Mouse (Mus musculus) kidney, embryonic 14.5 days (tissue): Measurements from ENCODE around the gene Gm19410. TPM values are rescaled to one million over a fixed set of nuclear protein-coding genes. Genes with fewer than 3 reads are reported as not detected.

Source experiments
- ATAC-seq: fragments of 200-750 bp; cut with Nextera tagmentation; 2 replicates; pipeline ENCODE4 v1.8.0; 2017; ENCODE audit warnings: moderate number of reproducible peaks, mild to moderate bottlenecking, moderate TSS enrichment, moderate library complexity; ENCODE audit not compliant: low FRiP score, low TSS enrichment
- H3K27ac ChIP-seq: fragments of 300-500 bp; sonication (generic); 2 replicates; pipeline ENCODE4 v1.5.1; 2014; ENCODE audit warnings: low read depth, mild to moderate bottlenecking, low read length, moderate library complexity, mixed read lengths
- H3K27me3 ChIP-seq: fragments of 300-500 bp; sonication (generic); 2 replicates; pipeline ENCODE4 v1.6.1; 2014; ENCODE audit warnings: mild to moderate bottlenecking, low read length; ENCODE audit not compliant: control insufficient read depth, insufficient read depth
- H3K36me3 ChIP-seq: fragments of 300-500 bp; sonication (generic); 2 replicates; pipeline ENCODE4 v1.6.1; 2014; ENCODE audit warnings: low read length, mixed read lengths; ENCODE audit not compliant: control insufficient read depth, insufficient read depth
- H3K4me1 ChIP-seq: fragments of 300-500 bp; sonication (generic); 2 replicates; pipeline ENCODE4 v1.6.1; 2014; ENCODE audit warnings: low read length, mixed read lengths; ENCODE audit not compliant: control insufficient read depth, insufficient read depth
- H3K4me2 ChIP-seq: fragments of 300-500 bp; sonication (generic); replicated peaks from 2 replicates; pipeline ENCODE4 v1.6.1; 2014; ENCODE audit warnings: low read depth, mild to moderate bottlenecking, low read length
- H3K4me3 ChIP-seq: fragments of 300-500 bp; sonication (generic); 2 replicates; pipeline ENCODE4 v1.5.1; 2014; ENCODE audit warnings: mild to moderate bottlenecking, low read length
- H3K9ac ChIP-seq: fragments of 300-500 bp; sonication (generic); 2 replicates; pipeline ENCODE4 v1.6.1; 2014; ENCODE audit warnings: low read depth, mild to moderate bottlenecking, low read length, moderate library complexity
- H3K9me3 ChIP-seq: fragments of 300-500 bp; sonication (generic); 2 replicates; pipeline ENCODE4 v1.6.1; 2016; ENCODE audit warnings: low read length; ENCODE audit not compliant: control insufficient read depth
- WGBS: fragments of 180-500 bp; shearing (Covaris S2); extraction: QIAGEN DNeasy Blood & Tissue Kit; methylation state at CpG from one replicate; pipeline ENCODE4 v1.1.7; 2014; 5-methylcytosine and 5-hydroxymethylcytosine counted together
- microRNA-seq: library from miRNA; unstranded; fragments of <30 nt; microRNA quantifications from one replicate; pipeline ENCODE4, GENCODE M21; 2016
- polyA plus RNA-seq: library from polyadenylated mRNA; unstranded; fragments of >200 nt; fragmentation: Nextera tagmentation; extraction: Ambion mirVana; gene quantifications from 2 replicates; pipeline ENCODE4 v1.2.1, GENCODE M21; 2014

The Gm19410 gene
- polyA plus RNA-seq, result 0.04 and 0.13 TPM in 2 replicates

- H3K27ac ChIP-seq, result no peak within 1 kb of the TSS
- no peaks in the 10 kb centered on the region for H3K9me3 ChIP-seq
- peak within 1 kb of the TSS; percentile 51 for H3K4me3 ChIP-seq
- H3K27me3 ChIP-seq, result peaks cover 15% of the 10 kb centered on the region
- 0 out of 2 replicates have a peak within 1 kb of the TSS, but pooled peaks have one; percentile 37 for H3K9ac ChIP-seq
- no peaks in the 10 kb centered on the region for H3K36me3 ChIP-seq
- H3K4me1 ChIP-seq, result 0 out of 2 replicates have a peak, but pooled peaks cover 4% of the 10 kb centered on the region
- peak within 1 kb of the TSS; percentile 93 for H3K4me2 ChIP-seq
- peak; percentile 71; the same call in 1 of the 2 replicates for ATAC-seq
- WGBS, result under 1% methylated on average over 35 of the region's 35 CpGs
Observed at GRCm38 (mm10) chr8:35765499-35766193, at the start of gene Gm19410. TSS of gene Gm19410 (plus strand) at chr8:35765790.

GRCm38 (mm10) chr8:35730776-35731175 is 34.8 kb upstream of the Gm19410 start:
- H3K4me2 ChIP-seq, result no peak overlapping the region
- WGBS, result 40% methylated on average over 3 of the region's 3 CpGs
- H3K4me3 ChIP-seq, result no peak overlapping the region
- H3K27ac ChIP-seq, result no peak overlapping the region
- no peaks in the 10 kb centered on the region for H3K27me3 ChIP-seq
- H3K4me1 ChIP-seq, result no peaks in the 10 kb centered on the region
- no peaks in the 10 kb centered on the region for H3K9me3 ChIP-seq
- no peak for ATAC-seq
- H3K9ac ChIP-seq, result no peak overlapping the region
- no peaks in the 10 kb centered on the region for H3K36me3 ChIP-seq

DNA sequence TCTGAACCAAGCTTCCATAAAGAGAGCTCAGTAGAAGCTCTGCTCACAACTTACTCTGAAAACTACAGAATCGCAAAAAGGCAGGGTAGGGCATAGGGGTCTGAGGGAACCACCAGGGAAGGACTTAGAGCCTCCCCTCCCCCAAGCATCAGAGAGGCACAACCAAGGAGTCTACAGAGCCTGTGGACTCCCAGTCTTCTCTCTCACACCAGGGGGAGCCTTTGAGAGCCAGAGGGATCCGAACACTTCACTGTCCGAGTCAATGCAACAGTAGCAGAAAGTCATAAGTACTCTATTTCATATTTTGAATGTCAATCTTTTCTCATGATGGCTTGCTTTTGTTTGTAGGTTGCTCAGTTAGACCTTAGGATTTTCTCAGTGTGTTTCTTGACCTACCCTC is 30.2 kb upstream of the Gm19410 start:
- H3K36me3 ChIP-seq, result no peaks in the 10 kb centered on the region
- 83% methylated on average over 3 of the region's 3 CpGs for WGBS
- no peak overlapping the region for H3K4me3 ChIP-seq
- H3K4me2 ChIP-seq, result no peak overlapping the region
- no peak overlapping the region for H3K27ac ChIP-seq
- no peaks in the 10 kb centered on the region for H3K4me1 ChIP-seq
- no peak overlapping the region for H3K9ac ChIP-seq
- H3K9me3 ChIP-seq, result no peaks in the 10 kb centered on the region
- ATAC-seq, result no peak
- no peaks in the 10 kb centered on the region for H3K27me3 ChIP-seq

DNA sequence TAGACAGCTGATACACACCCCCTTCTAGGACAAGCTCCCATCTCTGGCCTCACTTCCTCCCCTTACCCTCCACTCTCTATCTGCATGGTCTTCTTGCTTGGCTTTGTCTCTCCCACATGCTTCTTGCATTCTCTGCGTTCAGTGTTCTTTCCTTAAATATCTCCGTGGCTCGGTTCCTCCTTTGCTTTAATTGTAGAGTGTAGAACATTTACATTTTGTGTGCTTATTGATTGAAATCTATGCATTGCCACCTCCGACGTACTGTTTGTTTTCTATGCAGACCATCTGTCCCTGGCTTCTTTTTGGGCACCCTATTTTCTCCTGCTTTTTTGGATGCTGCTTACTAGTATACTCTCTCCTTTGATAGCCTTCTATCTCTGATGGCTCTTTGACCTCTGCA is 9.4 kb upstream of the Gm19410 start:
- H3K4me3 ChIP-seq, result no peak overlapping the region
- H3K4me2 ChIP-seq, result no peak overlapping the region
- no peaks in the 10 kb centered on the region for H3K36me3 ChIP-seq
- H3K4me1 ChIP-seq, result no peaks in the 10 kb centered on the region
- H3K9me3 ChIP-seq, result no peaks in the 10 kb centered on the region
- no peak for ATAC-seq
- no peak overlapping the region for H3K27ac ChIP-seq
- H3K27me3 ChIP-seq, result no peaks in the 10 kb centered on the region
- no peak overlapping the region for H3K9ac ChIP-seq
- WGBS, result 92% methylated on average over 5 of the region's 5 CpGs

DNA sequence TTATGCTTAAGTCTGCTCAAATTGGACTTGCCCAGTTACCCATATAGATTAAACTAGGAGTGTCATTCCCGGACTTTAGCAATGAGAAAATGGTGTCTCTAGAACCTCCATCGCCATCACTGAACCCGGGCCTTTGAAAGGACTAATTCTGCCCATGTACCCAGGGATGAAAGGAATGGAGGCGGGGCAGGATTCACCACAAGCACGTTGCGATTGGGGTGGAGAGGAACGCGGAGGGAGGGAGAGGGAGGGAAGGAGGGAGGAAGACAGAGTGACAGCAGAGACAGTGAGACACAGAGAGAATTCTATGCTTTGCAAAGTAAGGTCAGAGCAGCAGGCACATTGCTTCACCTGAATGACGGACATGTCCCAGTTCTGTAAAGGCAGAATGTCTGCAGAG is 570 bp upstream of the Gm19410 start:
- ATAC-seq, result no peak
- WGBS, result 4% methylated on average over 9 of the region's 9 CpGs
- H3K27me3 ChIP-seq, result peaks cover 15% of the 10 kb centered on the region

GRCm38 (mm10) chr8:35773508-35773907 is 7.9 kb downstream of the Gm19410 start:
- H3K36me3 ChIP-seq, result no peaks in the 10 kb centered on the region
- WGBS, result 14% methylated on average over 7 of the region's 7 CpGs
- H3K9me3 ChIP-seq, result no peaks in the 10 kb centered on the region
- H3K27me3 ChIP-seq, result no peaks in the 10 kb centered on the region
- no peak overlapping the region for H3K9ac ChIP-seq
- H3K27ac ChIP-seq, result no peak overlapping the region
- H3K4me2 ChIP-seq, result no peak overlapping the region
- ATAC-seq, result no peak
- no peaks in the 10 kb centered on the region for H3K4me1 ChIP-seq
- no peak overlapping the region for H3K4me3 ChIP-seq

More for the DNA sequence above, 570 bp upstream of the Gm19410 start:
- Histone ChIP-seq H3K9ac (no peak overlapping the region), H3K4me1 (0 out of 2 replicates have a peak, but pooled peaks cover 4% of the 10 kb centered on the region), H3K9me3 (no peaks in the 10 kb centered on the region), H3K36me3 (no peaks in the 10 kb centered on the region), H3K4me2 (peak overlapping the region; percentile 93), H3K4me3 (peak overlapping the region; percentile 51), H3K27ac (no peak overlapping the region)

Small RNA genes within 50 kb of the gene (microRNA-seq; reads per million reads assigned to microRNA genes)
- gene Gm44474, result not detected
